Mouse (Mus musculus): ENCODE measurements around the gene Ablim1. TPM values are rescaled to one million over a fixed set of nuclear protein-coding genes. Genes with fewer than 3 reads are reported as not detected.

Ablim1 gene
- 100 to 1,000 TPM; 384 to 401 TPM for total RNA-seq (2021)
- long read RNA-seq, experiment 1, partial matches to known transcripts = 2 of 75 reads
- long read RNA-seq, experiment 1, other reads (novel, unspliced or antisense) = 73 of 75 reads
- long read RNA-seq, experiment 2, partial matches to known transcripts = 0 of 44 reads
- long read RNA-seq, experiment 2, other reads (novel, unspliced or antisense) = 44 of 44 reads

DNA sequence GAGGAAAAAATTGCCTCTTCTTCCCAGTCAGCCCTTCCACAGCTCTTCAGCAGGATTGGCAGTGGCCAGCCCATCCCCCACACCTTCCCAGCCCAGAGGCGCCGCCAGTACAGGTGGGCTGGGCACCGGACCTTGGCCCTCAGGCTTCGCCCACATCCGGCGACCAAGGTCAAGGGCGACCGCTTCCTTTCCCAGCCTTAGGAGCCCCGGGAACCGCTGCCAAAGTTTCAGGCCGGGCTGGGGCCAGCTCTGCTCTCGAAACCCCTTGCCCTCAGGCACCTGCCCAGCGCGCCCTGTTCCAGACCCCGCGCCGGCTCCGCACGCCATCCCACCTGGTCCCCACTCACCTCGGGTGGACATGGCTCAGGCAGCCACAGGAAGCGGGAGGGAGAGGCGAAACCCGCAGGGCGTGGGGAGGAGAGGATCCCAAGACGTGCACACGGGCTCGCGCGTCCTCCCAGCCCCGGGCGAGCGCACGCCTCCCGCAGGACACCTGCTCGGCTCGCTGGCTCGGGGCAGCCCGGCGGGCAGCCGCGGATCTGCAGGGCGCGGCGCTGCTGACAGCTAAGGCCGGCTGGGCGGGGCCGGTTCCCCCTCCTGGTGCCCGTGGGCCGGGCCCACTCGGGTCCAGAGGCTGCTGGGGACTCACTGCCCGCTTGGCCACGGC, at the start of gene Ablim1:
Ablim1 (minus strand) TSS at position 574 of the 667 bp plus-strand sequence.
- peak; percentile 71 to 73 for DNase-seq

DNA sequence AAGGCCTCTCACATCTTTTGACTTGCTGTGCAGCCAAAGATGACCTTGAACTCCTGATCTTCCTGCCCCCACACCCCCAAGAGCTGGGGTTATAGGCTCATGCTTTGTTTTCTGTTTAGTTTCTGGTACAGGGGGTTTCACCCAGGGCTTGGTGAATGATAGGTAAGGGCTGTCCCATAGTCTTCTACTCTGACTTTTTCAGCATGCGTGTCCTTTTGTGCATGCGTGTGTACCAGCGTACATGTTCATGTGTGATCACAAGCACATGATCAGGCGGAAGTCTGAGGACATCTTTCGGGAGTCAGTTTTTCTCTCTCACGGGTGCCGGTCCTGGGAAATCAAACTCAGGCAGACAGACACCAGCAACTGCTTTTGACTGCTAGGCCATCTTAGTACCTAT, 48.8 kb upstream of the Ablim1 start:
- peak in 1 of 2 experiments; percentile 20 for DNase-seq

DNA sequence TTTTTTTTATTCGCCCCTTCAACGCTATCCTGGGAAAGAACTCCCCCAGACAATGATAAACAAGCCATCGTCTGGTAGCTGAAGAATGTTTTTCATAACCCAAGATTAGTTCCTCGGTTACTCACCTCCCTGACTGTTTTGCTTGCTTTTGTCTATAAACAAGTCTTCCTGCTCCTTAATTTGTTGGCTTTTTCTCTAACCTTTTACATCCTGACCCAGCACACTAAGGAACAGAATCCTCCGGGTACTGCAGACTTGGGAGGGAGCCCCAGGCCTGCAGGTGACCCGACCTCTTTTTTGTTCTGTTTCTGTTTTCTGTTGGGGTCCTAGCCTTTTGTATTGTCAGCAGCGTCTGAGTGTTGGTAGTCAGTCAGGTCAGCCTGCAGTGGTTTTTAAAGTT, 48.4 kb upstream of the Ablim1 start:
- DNase-seq = no peak

DNA sequence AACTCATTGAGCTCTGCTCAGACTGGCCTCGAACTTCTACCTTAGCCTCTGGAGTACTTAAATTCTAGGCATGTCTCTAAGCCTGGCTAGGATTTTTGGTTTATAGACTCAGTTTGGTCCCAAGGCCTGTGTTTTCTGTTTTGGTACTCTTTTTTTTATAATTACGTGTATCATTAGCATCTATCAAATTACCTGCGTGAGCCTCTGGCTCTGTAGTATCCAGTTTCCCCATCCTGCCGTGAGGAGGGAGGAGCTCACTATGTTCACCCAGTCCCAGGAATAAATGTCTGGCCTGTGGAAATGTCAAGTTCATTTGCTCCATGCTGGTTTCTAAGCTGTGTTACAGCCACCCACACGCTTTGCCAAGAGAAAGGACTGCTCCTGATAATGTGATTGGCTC, 47.9 kb upstream of the Ablim1 start:
- no peak for DNase-seq

DNA sequence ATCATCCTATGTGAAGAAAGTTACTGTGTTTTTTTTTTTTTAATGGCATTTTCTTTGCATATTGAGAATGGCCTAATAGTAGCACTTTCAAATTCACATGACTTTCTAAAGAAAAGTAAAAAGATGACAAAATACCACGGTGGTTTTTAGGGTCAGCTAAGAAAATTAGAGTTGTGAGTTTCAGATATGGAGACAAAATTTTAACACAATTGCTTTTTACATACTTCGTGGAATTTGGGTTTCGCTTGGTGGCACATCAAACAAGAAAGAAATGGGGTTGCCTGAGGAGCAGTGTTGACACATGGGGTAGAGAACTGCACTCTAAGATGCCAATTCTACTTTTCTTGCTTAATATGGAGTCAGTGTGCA, 47.2 kb upstream of the Ablim1 start:
- DNase-seq = no peak

DNA sequence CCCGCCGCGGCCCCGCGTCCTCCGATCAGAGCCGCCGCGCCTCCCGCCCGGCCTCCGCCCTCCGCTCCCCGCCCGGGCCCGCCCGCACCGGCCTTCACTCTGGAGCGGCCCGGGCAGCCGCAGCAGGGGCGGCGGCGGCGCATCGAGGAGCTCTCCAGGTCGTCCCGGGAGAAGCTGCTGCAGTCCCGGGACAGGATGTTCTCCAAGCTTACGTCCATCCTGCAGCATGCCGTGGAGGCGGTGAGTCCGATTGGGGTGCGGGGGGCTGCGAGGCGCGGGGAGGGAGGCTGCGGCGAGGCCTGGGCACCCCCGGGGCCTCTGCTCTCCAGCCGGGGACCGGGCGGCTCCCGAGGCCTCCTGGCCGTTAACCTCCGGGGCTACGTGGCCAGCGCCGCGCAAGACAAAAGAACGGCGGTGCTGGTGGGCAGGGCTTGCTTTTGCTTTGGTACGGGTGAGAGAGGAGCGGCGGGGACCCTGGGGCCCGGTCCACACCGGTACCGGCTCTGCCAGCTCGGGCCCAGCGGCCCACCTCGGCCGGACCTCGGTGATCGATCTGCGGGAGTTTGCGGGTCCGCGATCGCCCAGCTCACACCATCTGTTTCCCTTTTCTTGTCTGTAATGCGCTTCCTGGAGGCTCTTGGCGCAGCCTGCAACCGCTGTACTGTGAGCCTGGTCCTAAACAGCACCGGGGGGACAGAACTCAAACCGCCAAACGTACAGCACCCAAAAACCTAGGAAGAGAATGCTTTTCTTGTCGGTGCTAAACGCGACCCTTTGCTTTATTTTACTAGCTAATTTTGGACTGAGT, 46.6 kb upstream of the Ablim1 start:
- DNase-seq = peak; percentile 62 to 75

DNA sequence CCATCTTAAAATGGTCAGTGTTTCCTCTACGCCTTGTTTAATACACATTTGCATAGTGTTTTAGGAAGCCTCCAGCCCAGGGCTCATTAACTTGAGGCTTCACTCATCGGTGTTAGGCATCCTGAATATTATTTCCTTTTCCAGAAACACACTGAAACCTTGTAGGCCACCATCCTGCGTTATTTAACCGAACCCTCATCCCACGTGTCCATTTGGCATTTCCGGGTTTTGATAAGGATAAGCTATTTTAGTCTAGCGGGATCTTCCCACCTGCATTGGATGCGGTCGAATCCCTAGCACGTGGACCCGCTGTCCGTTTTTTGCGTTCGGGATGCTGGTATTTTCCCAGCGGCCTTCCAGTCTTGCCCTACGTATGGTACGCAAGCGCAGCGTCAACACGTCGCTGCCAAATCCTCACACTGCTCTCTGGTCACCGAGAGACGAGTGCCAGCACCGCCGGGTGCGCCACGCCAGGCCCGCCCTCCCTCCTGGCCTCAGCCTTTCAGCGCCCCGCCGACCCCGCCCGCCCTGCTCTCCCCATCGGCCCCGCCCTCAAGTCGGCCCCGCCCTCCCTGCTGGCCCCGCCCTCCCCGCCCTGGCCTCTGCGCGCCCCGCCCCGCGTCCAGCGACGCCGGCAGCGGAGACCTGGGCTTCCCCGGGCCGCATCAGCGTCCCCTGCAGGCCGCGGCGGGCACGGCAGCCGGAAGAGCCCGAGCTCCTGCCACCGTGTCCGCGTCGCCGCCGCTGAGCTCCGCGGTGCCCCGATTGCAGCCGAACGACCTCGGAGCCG, 45.8 kb upstream of the Ablim1 start, which contains the start of gene Fam160b1:
Fam160b1 (plus strand) TSS at position 340 of the 790 bp plus-strand sequence.
- peak; percentile 93 to 97 for DNase-seq

DNA sequence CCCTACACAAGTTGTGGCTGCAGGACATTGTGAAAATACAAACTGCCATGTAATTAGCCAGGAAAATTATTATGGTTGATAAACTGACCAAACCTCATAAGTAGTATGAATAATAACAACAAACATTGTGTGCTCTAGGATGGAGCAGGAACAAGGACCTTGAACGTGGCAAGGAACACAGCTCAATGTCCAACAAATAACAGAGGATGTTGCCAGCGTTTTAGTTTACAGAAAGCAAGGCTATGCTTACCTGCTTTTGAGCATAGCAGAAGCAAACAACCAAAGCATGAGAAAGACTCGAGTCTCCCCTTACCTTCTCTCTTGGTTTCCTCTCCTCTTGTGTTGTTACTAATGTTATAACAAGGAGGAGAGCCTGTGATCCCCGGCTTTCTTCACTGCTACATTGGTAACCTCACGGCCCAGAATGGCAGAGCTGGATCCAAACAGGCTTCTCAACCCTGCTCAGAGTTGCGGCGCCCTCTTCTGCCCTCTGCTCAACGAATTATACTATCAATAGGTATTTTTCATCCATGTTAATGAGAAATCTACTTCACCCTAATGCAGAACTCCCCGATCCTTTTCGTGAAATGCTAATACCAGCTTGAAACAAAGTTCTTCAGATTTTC, 45.1 kb upstream of the Ablim1 start:
- DNase-seq = peak; percentile 44 to 53

DNA sequence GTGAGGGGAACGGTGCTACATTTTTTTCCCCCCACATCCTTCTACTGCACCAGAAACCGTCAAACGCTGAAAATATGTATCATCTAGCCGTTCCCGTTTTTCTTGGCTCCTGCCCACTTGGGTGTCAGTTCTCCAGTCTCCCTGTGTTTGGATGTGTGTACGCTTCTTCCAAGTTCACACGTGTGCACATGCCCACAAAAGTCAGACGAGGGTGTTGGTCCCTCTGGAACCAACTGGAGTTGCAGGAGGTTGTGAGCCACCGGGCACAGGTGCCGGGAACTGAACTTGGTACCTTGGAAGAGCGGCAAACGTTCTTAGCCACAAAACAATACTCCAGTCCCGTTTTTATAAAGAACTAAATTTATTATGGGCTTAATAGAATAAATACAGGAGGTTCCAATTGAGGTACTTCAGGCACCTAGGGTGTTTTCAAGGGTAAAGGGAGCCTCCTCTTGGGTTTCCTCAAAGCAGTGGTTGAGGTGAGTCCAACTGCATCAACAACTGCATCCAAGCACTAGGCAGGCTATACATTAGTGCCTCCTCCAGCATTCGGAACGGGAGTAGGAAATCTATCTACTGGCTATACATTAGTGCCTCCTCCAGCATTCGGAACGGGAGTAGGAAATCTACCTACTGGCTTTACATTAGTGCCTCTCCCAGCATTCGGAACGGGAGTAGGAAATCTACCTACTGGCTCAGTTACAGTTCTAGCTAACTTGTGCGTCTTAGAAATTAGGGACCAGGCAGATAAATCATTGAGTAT, 44.3 kb upstream of the Ablim1 start:
- no peak for DNase-seq

DNA sequence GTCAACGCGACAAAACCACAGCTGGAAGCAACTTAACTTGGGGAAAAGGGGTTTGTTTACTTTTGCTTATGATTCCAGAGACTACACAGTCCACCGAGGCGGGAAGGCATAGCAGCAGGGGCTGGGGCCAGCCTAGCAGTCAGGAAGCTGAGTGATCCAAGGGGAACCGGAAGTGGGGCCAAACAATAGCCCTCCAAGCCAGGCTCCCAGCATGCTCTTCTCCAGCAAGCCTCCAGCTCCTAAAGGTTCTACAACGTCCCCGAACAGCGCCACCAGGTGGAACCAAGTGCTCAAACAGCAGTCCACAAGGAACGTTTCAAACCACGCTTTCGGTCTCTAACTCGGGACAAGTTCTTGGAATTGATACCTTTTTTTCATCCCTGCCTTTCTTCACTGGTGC, 43.6 kb upstream of the Ablim1 start:
- peak; percentile 85 to 91 for DNase-seq

DNA sequence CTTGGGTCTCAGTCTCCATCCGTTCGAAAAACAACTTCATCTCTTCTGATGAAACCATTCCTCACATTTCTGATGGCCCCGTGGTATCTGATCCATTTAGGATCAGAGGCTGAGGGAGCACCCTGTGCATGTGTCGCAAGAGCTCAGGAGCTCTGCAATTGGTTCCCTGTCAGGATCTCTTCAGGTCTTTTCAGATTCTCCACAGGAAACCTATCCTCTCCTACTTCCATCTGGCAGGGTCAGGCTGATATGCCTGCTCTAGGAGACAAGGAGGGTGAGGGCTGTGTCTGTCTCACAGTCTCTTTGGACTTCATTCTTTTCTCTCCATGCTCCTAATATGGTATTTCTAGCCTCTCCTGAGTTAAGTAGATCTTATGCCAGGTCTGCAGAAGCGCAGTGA, 43.1 kb upstream of the Ablim1 start:
- no peak for DNase-seq

DNA sequence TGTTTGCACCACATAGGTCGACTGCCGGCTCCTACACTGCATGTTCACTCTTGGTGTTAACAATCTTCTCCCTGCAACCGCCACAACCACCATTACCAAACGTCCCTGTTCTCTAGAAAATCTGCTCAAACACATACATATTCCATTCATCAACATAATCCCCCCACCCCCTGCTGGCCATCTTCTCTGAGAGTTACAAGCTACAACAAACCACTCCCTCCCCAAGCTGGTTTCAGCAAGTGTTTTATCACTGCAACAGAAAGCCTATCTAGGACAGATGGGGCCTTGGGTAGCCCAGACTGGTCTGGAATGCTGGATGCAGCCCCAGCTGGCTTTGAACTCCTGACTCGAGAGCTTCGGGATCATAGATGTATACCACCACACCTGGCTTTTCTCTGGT, 42.5 kb upstream of the Ablim1 start:
- no peak for DNase-seq

DNA sequence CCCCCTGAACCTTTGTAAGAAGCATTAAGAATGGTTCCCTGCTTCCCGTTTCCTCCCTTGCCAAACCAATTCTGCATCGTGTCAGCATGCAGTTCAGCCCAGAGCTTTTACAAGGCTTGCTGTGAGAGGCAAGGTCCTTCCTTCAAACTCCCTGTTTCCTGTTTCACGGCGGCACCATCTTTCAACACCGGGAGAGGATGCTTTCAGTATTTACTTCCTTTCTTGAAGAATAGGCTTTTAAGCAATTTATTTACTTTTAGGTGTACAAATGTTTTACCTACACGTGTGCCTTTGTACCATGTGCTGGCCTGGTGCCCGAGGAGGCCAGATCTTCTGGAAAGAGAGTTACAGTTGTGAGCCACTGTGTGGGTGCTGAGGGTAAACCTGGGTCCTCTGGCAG, 41.6 kb upstream of the Ablim1 start:
- peak in 1 of 2 experiments; percentile 22 for DNase-seq

DNA sequence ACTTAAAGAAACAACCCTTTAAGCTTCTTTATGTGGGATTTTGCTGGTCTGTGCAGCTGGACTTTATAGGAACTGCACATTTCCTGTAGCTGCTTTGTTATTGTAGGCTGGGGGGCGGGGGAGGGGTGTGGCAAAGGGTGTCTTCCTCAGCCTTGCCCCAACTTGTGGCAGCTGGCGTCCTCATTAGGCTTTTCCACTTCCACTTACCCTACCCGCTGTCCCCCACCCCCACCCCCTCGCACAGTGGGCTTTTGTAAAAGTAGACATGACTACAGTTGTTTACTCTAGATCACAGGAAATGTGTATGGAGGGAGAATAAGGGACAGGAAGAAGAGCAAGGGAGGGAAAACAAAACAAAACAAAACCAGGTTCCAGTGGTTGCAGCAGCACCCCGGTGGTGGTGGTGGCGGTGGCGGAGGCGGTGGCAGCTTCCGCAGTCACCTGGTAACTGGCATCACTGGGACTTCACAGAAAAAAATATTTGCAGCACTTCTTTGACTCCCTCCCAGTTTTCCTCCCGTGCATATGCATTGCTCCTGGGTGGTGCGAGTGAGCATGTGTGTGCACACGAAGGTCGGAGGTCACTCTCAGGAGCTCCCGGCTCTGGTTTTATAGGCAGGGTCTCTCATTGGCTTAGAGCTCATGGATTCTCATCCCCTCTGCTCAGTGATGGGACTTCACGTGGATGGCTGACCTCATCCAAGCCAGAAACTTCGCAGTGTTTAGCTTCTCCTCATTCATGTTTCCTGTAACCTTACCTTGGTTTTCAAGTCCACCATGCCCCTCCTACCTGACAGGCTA, 40.9 kb upstream of the Ablim1 start:
- DNase-seq = peak; percentile 22 to 59

DNA sequence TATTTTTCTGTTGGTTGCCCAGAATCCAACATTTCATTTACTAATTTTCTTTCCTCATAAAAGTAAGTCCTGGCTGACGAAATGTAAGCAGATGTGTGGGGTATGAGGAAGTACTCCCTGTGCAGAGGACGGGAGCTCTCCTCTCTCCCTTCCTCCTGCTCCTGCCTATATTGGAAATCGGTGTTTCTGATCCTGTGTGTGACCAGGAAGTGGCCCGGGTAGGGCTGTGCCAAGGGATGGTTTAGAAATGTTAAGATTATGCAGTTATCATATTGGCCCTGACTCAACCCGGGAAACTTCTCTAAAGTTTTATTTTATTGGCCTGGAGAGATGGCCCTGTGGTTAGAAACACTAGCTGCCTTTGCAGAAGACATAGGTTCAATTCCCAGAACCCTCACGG, 40.0 kb upstream of the Ablim1 start:
- DNase-seq = no peak

DNA sequence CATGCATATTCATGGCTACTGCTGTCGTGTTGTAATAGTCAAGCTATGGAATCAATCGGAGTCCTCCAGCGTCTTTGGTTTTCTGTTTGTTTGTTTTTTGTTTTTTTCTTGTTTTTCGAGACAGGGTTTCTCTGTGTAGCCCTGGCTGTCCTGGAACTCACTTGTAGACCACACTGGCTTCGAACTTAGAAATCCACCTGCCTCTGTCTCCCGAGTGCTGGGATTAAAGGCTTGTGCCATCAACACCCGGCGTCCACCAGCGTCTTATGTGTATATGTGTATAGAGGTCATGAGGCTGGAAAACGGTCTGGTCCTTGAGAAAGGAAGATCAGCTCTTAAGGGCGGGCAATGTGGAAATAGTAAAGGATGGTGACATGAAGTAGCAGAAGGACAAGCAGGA, 39.3 kb upstream of the Ablim1 start:
- DNase-seq = no peak

DNA sequence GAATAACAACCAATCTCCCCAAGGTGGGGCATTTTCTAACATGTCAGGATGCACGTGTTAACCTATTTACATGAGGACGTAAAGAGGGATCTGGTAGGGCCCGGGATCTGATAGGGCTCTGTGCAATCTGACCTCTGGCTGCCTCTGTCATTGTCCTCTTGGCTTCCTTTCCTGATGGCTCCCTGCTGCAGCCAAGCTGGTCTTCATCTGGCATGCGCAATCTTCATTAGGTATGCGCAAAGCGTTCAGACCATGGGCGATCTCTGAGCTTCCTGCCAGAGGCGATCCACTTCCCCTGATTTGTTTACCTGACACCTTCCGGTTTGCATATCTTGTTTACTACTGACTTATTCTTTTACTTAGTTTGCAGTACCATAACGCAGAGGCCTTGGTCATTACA, 38.5 kb upstream of the Ablim1 start:
- DNase-seq = no peak

DNA sequence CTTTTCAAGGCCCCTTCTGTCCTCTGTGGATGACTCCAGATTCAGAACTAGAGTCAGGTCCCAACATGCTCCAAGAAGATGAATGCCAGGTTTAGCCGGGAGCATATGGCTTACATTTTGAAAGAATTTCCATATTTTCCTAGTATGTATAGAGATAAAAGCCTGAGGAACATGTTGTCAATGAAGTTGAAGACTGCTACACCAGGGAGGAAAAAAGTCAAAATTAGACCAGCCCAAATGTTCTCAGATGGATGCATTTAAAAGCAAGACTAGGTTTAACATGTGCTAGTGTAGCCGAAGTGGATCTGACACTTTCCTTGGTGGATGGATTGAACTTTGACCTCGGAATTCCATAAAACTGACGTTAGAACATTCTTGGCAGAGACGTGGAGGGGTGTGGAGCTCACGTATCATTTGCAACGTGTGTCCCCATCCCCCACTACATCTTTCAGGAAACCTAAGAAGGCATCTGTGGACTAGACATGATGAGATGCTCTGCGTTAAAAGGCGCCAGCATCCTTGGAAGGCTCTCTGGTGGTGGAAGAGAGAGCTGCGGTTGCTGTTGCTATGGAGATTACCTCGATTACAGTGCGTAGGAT, 37.7 kb upstream of the Ablim1 start:
- DNase-seq = no peak

DNA sequence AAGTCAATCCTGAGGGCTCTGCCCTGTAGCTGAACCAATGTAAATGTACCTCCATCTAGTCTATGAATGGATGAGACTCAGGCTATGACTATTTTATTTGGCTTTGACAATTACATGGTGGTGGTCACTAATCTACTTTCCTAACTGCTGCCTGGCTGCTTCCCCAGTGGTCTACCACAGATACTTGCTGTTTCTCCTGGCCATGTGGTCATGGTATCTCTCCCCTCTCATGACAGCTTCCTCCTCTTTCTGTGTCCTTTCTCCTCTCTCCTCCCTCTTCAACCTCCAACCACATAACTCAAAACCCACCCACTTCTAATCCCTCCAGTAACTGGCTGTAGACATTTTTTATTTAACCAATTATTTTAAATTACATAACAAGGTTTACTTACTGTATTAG, 34.4 kb upstream of the Ablim1 start:
- DNase-seq = no peak

DNA sequence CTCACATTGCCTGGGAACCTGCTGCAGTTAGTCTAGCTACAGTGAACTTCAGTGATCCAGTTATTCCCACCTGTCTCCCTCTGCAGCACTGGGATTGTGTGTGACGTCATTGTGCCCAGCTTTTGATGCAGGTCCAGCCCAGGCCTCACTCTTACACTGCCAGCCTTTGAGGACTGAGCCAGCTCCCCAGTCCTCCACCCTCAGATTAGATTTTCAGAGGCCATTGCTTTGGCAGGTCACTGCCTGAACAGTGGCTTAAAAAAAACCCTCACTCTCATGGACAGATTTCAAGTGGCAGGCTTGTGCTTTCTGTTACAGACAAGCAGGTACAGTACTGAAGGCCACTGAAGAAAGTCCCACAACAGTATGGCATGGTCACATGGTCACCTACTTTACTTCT, 30.0 kb upstream of the Ablim1 start:
- DNase-seq = peak in 1 of 2 experiments; percentile 50

Measured in heart, adult 18-20 months (tissue).